Mouse (Mus musculus) C2C12 (cell line): Measurements from ENCODE around the gene Gdf1.

ENCODE experiments used
- CEBPB ChIP-seq: IDR thresholded peaks from one replicate; pipeline ENCODE4 v1.6.1; 2011; ENCODE audit warnings: low read depth, mild to moderate bottlenecking, control low read depth, moderate library complexity
- CTCF ChIP-seq: IDR thresholded peaks from one replicate; pipeline ENCODE4 v1.5.1; 2011; ENCODE audit not compliant: control insufficient read depth, insufficient read depth, insufficient read length
- MAX ChIP-seq: IDR thresholded peaks from one replicate; pipeline ENCODE4 v1.6.1; 2011; ENCODE audit warnings: mild to moderate bottlenecking, control low read depth
- MYOD1 ChIP-seq: IDR thresholded peaks from one replicate; pipeline ENCODE4 v1.6.1; 2011; ENCODE audit warnings: low read depth; ENCODE audit not compliant: control insufficient read depth, insufficient read length

GRCm38 (mm10) chr8:70373397-70374317 lies 44.0 kb downstream of the Gdf1 start, which contains the start of gene Comp:
- TF ChIP-seq MAX, result no peak
- TF ChIP-seq CEBPB, result no peak
- TF ChIP-seq CTCF, result no peak
- no peak for TF ChIP-seq MYOD1
